Mouse (Mus musculus) C2C12 (cell line): ENCODE data around the gene Ift122. TPM values are rescaled to one million over a fixed set of nuclear protein-coding genes. Genes with fewer than 3 reads are reported as not detected.

Experiments used
- H3K27me3 ChIP-seq: one replicate; pipeline ENCODE4 v1.6.1; 2011; ENCODE audit not compliant: control insufficient read depth, insufficient read depth, insufficient read length
- H3K36me3 ChIP-seq: one replicate; pipeline ENCODE4 v1.6.1; 2011; ENCODE audit not compliant: control insufficient read depth, insufficient read depth
- H3K4me3 ChIP-seq: one replicate; pipeline ENCODE4 v1.5.1; 2011; ENCODE audit warnings: mild to moderate bottlenecking, control low read depth; ENCODE audit not compliant: poor library complexity, insufficient read depth, severe bottlenecking
- H3K79me2 ChIP-seq: one replicate; pipeline ENCODE4 v1.6.1; 2011; ENCODE audit not compliant: control insufficient read depth, insufficient read depth
- H3K79me3 ChIP-seq: one replicate; pipeline ENCODE4 v1.6.1; 2011; ENCODE audit warnings: low read depth, control low read depth
- H3ac ChIP-seq: one replicate; pipeline ENCODE3; 2011; ENCODE audit warnings: low read depth; ENCODE audit not compliant: control insufficient read depth, insufficient read length
- CEBPB ChIP-seq: IDR thresholded peaks from one replicate; pipeline ENCODE4 v1.6.1; 2011; ENCODE audit warnings: low read depth, mild to moderate bottlenecking, control low read depth, moderate library complexity
- CTCF ChIP-seq: IDR thresholded peaks from one replicate; pipeline ENCODE4 v1.5.1; 2011; ENCODE audit not compliant: control insufficient read depth, insufficient read depth, insufficient read length
- FOSL1 ChIP-seq: IDR thresholded peaks from one replicate; pipeline ENCODE4 v1.8.0; 2011; ENCODE audit warnings: mild to moderate bottlenecking, low read length; ENCODE audit not compliant: poor library complexity, insufficient read depth, severe bottlenecking
- MAX ChIP-seq: IDR thresholded peaks from one replicate; pipeline ENCODE4 v1.6.1; 2011; ENCODE audit warnings: mild to moderate bottlenecking, control low read depth
- MYOD1 ChIP-seq: IDR thresholded peaks from one replicate; pipeline ENCODE4 v1.6.1; 2011; ENCODE audit warnings: low read depth; ENCODE audit not compliant: control insufficient read depth, insufficient read length
- MYOG ChIP-seq: IDR thresholded peaks from one replicate; pipeline ENCODE4 v1.6.1; 2011; ENCODE audit not compliant: control insufficient read depth, insufficient read length; ENCODE audit errors: extremely low read depth
- USF1 ChIP-seq: IDR thresholded peaks from one replicate; pipeline ENCODE4 v1.6.1; 2011; ENCODE audit warnings: low read depth, mild to moderate bottlenecking, control low read depth, moderate library complexity
- polyA plus RNA-seq: library from polyadenylated mRNA; unstranded; fragments of >200 nt; fragmentation: generic; extraction: Trizol; gene quantifications from one replicate; pipeline ENCODE4 v1.2.1, GENCODE M21; 2012; ENCODE audit warnings: missing spikeins

Gene Ift122
- polyA plus RNA-seq, 1 experiment: 13.4 TPM

- TF ChIP-seq USF1 (no peak), MAX (no peak), CTCF (no peak), FOSL1 (no peak), CEBPB (no peak), MYOG (no peak), MYOD1 (no peak)
- Histone ChIP-seq H3K36me3 (peaks cover 13% of the 10 kb centered on the region), H3K27me3 (no peaks in the 10 kb centered on the region), H3ac (no peak overlapping the region), H3K79me2 (no peaks in the 10 kb centered on the region), H3K79me3 (no peaks in the 10 kb centered on the region), H3K4me3 (no peak overlapping the region)
These were observed 101.9 kb downstream of the Ift122 start for GRCm38 (mm10) chr6:115955169-115955568.

DNA sequence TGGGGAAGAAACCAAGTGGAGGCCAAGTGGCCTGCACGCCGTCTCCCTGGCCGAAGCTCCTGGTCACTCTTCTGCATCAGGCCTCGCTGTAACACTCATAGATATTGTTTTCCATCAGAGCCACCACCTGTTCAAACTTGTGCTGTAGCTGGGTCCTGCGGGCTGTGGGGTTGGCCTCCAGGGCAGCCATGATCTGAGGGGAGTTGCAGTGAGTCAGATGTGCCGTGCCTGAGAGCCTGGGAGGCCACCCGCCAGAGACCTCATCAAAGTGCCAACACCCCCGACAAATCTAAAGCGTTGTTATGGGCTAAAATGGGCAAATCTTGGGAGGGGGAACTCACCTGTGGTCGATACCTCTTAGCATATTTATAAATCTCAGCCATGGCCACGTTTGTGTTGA lies 102.4 kb downstream of the Ift122 start:
- TF ChIP-seq MYOD1 (peak; percentile 36), MYOG (no peak)
- H3K79me2 ChIP-seq: no peaks in the 10 kb centered on the region

DNA sequence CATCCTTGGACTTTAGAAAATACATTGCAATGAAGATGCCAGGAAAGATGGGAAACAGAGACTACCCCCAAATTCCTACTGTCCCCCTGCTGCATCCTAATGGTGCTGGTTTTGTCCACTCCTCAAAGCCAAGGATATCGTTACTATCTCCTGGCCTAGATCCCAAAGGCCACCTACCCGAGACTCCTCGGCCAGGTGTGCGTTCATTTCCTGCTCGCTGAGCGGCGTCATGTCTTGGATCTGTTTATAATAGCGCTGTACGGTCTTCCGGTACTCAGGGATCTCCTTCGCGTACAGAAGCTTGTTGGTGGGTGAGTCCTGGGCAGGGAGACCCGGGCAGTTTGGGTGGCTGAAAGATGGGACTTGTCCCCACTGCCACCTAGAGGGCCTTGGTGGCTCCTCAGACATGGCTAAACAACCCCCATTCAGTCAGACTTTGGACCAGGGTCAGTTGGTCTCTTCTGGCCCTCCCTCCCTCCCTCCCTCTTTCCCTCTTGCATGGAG lies 103.2 kb downstream of the Ift122 start:
- Histone ChIP-seq H3K79me2 (no peaks in the 10 kb centered on the region), H3K27me3 (no peaks in the 10 kb centered on the region), H3K79me3 (no peaks in the 10 kb centered on the region), H3K4me3 (no peak overlapping the region), H3K36me3 (peaks cover 13% of the 10 kb centered on the region), H3ac (no peak overlapping the region)
- TF ChIP-seq MYOG (no peak), CEBPB (no peak), MYOD1 (no peak), USF1 (no peak), CTCF (no peak), FOSL1 (no peak), MAX (no peak)

More for the DNA sequence above, 102.4 kb downstream of the Ift122 start:
- H3K36me3 ChIP-seq: peaks cover 13% of the 10 kb centered on the region
- no peaks in the 10 kb centered on the region for H3K27me3 ChIP-seq
- no peak overlapping the region for H3ac ChIP-seq
- no peak overlapping the region for H3K4me3 ChIP-seq
- no peaks in the 10 kb centered on the region for H3K79me3 ChIP-seq

GRCm38 (mm10) chr6:115956922-115957601 lies 103.8 kb downstream of the Ift122 start:
- no peaks in the 10 kb centered on the region for H3K79me3 ChIP-seq
- H3K4me3 ChIP-seq: no peak overlapping the region
- H3K36me3 ChIP-seq: peaks cover 13% of the 10 kb centered on the region
- H3K27me3 ChIP-seq: no peaks in the 10 kb centered on the region
- H3ac ChIP-seq: no peak overlapping the region
- TF ChIP-seq FOSL1 (no peak), CEBPB (no peak), CTCF (no peak), MYOD1 (no peak), USF1 (no peak), MYOG (no peak), MAX (no peak)
- H3K79me2 ChIP-seq: no peaks in the 10 kb centered on the region

DNA sequence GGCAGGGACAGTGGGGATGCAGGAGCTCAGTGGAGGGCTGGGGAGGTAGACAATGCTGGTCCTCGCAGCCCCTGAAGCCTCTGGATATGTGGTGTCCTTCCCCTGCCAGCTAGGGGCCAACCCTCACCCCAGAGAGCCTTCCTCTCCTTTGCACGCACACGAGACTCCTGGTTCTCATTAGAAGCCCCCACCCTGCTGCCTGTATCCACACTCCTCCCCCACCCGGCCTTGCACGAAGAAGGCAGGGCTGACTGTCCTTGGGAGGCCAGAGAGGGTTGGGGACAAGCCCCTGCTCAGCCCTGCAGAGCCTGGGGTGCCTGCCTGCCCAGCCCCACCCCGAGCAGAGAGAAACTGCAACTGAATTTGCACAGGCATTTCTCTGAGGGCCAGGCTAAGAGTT lies 104.4 kb downstream of the Ift122 start:
- Histone ChIP-seq H3ac (no peak overlapping the region), H3K4me3 (no peak overlapping the region), H3K36me3 (peaks cover 13% of the 10 kb centered on the region), H3K79me2 (no peaks in the 10 kb centered on the region), H3K79me3 (no peaks in the 10 kb centered on the region), H3K27me3 (no peaks in the 10 kb centered on the region)
- no peak for TF ChIP-seq USF1
- TF ChIP-seq CTCF: no peak

DNA sequence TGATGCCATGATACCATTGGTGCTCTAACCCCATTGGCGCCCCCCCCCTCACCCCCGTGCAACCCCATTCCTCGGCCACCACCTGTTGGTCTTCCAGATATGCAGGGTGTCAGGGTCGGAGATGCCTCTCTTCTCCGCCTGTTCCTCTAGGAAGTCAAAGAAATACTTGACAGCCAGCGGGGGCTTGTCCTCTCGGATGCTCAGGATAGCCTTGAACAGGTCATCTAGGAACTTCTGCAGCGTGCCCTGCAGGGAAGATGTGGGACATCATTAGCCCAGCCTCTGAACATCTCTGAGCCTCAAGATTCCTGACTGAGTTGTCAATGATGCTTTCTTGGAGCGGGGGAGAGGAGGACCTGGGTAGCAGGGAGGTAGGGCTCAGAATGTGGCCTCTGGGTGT lies 105.2 kb downstream of the Ift122 start:
- no peak overlapping the region for H3K4me3 ChIP-seq
- H3K79me2 ChIP-seq: no peaks in the 10 kb centered on the region
- H3K27me3 ChIP-seq: no peaks in the 10 kb centered on the region
- H3K79me3 ChIP-seq: no peaks in the 10 kb centered on the region
- no peak for TF ChIP-seq CEBPB
- no peak for TF ChIP-seq MYOG
- no peak for TF ChIP-seq FOSL1
- no peak for TF ChIP-seq MYOD1
- TF ChIP-seq MAX: no peak
- no peak for TF ChIP-seq USF1
- peaks cover 13% of the 10 kb centered on the region for H3K36me3 ChIP-seq
- no peak overlapping the region for H3ac ChIP-seq
